Mouse (Mus musculus): ENCODE measurements around the gene Aldh3b3. TPM values are rescaled to one million over a fixed set of nuclear protein-coding genes. Genes with fewer than 3 reads are reported as not detected.

The Aldh3b3 gene
- not detected in 2 replicates for polyA plus RNA-seq (2012; rRNA removed)

GRCm38 (mm10) chr19:3958470-3958869 lies at the start of gene Aldh3b3:
Aldh3b3 (plus strand) TSS chr19:3958645.

GRCm38 (mm10) chr19:3912337-3913204 lies 45.9 kb upstream of the Aldh3b3 start, which contains the start of gene Ndufs8:
Ndufs8 (minus strand) TSS chr19:3912774.

GRCm38 (mm10) chr19:3929211-3929941 lies 29.1 kb upstream of the Aldh3b3 start, which contains the start of gene Aldh3b1:
Aldh3b1 (minus strand) TSS chr19:3929808.

GRCm38 (mm10) chr19:3935032-3935895 lies 23.2 kb upstream of the Aldh3b3 start, which contains the start of gene Unc93b1:
Unc93b1 (plus strand) TSS chr19:3935186.

GRCm38 (mm10) chr19:3972229-3972628 lies 13.8 kb downstream of the Aldh3b3 start, which contains the start of gene Aldh3b2:
Aldh3b2 (plus strand) TSS chr19:3972328.

GRCm38 (mm10) chr19:3986334-3986733 lies 27.9 kb downstream of the Aldh3b3 start, which contains the start of gene Acy3:
Acy3 (plus strand) TSS chr19:3986570.

GRCm38 (mm10) chr19:3992416-3992815 lies 34.0 kb downstream of the Aldh3b3 start, which contains the start of gene Tbx10:
Tbx10 (plus strand) TSS chr19:3992752.

GRCm38 (mm10) chr19:4000119-4000900 lies 41.9 kb downstream of the Aldh3b3 start, which contains the start of the genes Nudt8 and Gm49405:
Nudt8 (plus strand) TSS chr19:4000580.
Gm49405 (plus strand) TSS chr19:4000626.

GRCm38 (mm10) chr19:4003112-4003511 lies 44.7 kb downstream of the Aldh3b3 start, which contains the start of gene Doc2g:
Doc2g (plus strand) TSS chr19:4003313.

GRCm38 (mm10) chr19:4012432-4013022 lies 54.1 kb downstream of the Aldh3b3 start, which contains the start of gene Ndufv1:
Ndufv1 (minus strand) TSS chr19:4012806.

Other genes with a start within 250 kb of the Aldh3b3 start
- 41.4 and 44.9 TPM in 2 replicates for gene Kmt5b, start 191.2 kb upstream of the Aldh3b3 start, polyA plus RNA-seq (2012; rRNA removed)
- 67.2 and 79.0 TPM in 2 replicates for gene Chka, start 106.9 kb upstream of the Aldh3b3 start, polyA plus RNA-seq (2012; rRNA removed)
- 65.9 and 66.2 TPM in 2 replicates for gene Tcirg1, start 51.5 kb upstream of the Aldh3b3 start, polyA plus RNA-seq (2012; rRNA removed)
- gene Ndufs8, start 45.9 kb upstream of the Aldh3b3 start, polyA plus RNA-seq (2012; rRNA removed), result 142 and 207 TPM in 2 replicates
- gene Aldh3b1, start 28.8 kb upstream of the Aldh3b3 start, polyA plus RNA-seq (2012; rRNA removed), result 0.60 and 0.68 TPM in 2 replicates
- gene Unc93b1, start 23.5 kb upstream of the Aldh3b3 start, polyA plus RNA-seq (2012; rRNA removed), result 8.5 and 11.6 TPM in 2 replicates
- 0.38 and 0.76 TPM in 2 replicates for gene Aldh3b2, start 13.7 kb downstream of the Aldh3b3 start, polyA plus RNA-seq (2012; rRNA removed)
- gene Acy3, start 27.9 kb downstream of the Aldh3b3 start, polyA plus RNA-seq (2012; rRNA removed), result 2.2 and 3.4 TPM in 2 replicates
- gene Tbx10, start 34.1 kb downstream of the Aldh3b3 start, polyA plus RNA-seq (2012; rRNA removed), result 0.11 and 0.15 TPM in 2 replicates
- 4.7 and 10.6 TPM in 2 replicates for gene Nudt8, start 41.9 kb downstream of the Aldh3b3 start, polyA plus RNA-seq (2012; rRNA removed)
- gene Gm49405, start 42.0 kb downstream of the Aldh3b3 start, polyA plus RNA-seq (2012; rRNA removed), result 2.9 and 4.4 TPM in 2 replicates
- 8.2 and 13.0 TPM in 2 replicates for gene Doc2g, start 44.7 kb downstream of the Aldh3b3 start, polyA plus RNA-seq (2012; rRNA removed)
- 153 and 167 TPM in 2 replicates for gene Ndufv1, start 54.2 kb downstream of the Aldh3b3 start, polyA plus RNA-seq (2012; rRNA removed)
- gene Gstp1, start 79.3 kb downstream of the Aldh3b3 start, polyA plus RNA-seq (2012; rRNA removed), result 218 and 263 TPM in 2 replicates
- 0.24 and 9.3 TPM in 2 replicates for gene Gstp2, start 87.4 kb downstream of the Aldh3b3 start, polyA plus RNA-seq (2012; rRNA removed)
- gene Gstp3, start 100.9 kb downstream of the Aldh3b3 start, polyA plus RNA-seq (2012; rRNA removed), result 0.98 and 2.2 TPM in 2 replicates
- gene Cabp2, start 122.9 kb downstream of the Aldh3b3 start, polyA plus RNA-seq (2012; rRNA removed), result 0.07 TPM in 1 of 2 replicates, not detected in the other
- 33.8 and 35.4 TPM in 2 replicates for gene Cdk2ap2, start 138.5 kb downstream of the Aldh3b3 start, polyA plus RNA-seq (2012; rRNA removed)
- gene Pitpnm1, start 141.4 kb downstream of the Aldh3b3 start, polyA plus RNA-seq (2012; rRNA removed), result 23.9 and 25.8 TPM in 2 replicates
- 53.3 and 100 TPM in 2 replicates for gene Aip, start 167.2 kb downstream of the Aldh3b3 start, polyA plus RNA-seq (2012; rRNA removed)
- 0.02 and 0.06 TPM in 2 replicates for gene Gpr152, start 181.1 kb downstream of the Aldh3b3 start, polyA plus RNA-seq (2012; rRNA removed)
- gene Cabp4, start 185.4 kb downstream of the Aldh3b3 start, polyA plus RNA-seq (2012; rRNA removed), result 0.05 and 0.11 TPM in 2 replicates
- gene Coro1b, start 190.0 kb downstream of the Aldh3b3 start, polyA plus RNA-seq (2012; rRNA removed), result 168 and 188 TPM in 2 replicates
- 2.7 and 3.3 TPM in 2 replicates for gene Ptprcap, start 195.0 kb downstream of the Aldh3b3 start, polyA plus RNA-seq (2012; rRNA removed)
- 51.0 and 60.7 TPM in 2 replicates for gene Rps6kb2, start 204.7 kb downstream of the Aldh3b3 start, polyA plus RNA-seq (2012; rRNA removed)
- 3.5 and 4.1 TPM in 2 replicates for gene Carns1, start 216.8 kb downstream of the Aldh3b3 start, polyA plus RNA-seq (2012; rRNA removed)
- gene Tbc1d10c, start 232.6 kb downstream of the Aldh3b3 start, polyA plus RNA-seq (2012; rRNA removed), result 1.8 and 2.9 TPM in 2 replicates
- gene Ppp1ca, start 233.4 kb downstream of the Aldh3b3 start, polyA plus RNA-seq (2012; rRNA removed), result 375 and 508 TPM in 2 replicates
- gene Rad9a, start 243.0 kb downstream of the Aldh3b3 start, polyA plus RNA-seq (2012; rRNA removed), result 37.9 and 54.0 TPM in 2 replicates